Mouse (Mus musculus): ENCODE measurements around the gene Rcn3. TPM values are rescaled to one million over a fixed set of nuclear protein-coding genes. Genes with fewer than 3 reads are reported as not detected.
A peak's percentile ranks its signal among the peaks of the same experiment; 100 is the strongest.

Gene Rcn3
- total and polyA plus RNA-seq, 3 experiments = 16.0 to 43.0 TPM; not detected in 1

GRCm38 (mm10) chr7:45102940-45103585 is 11.0 kb upstream of the Rcn3 start:
- no peak for DNase-seq (ENCODE audit: low read depth, low spot score)
- Histone ChIP-seq H3K9ac (ENCODE audit: control insufficient read depth, low read depth, low read length, poor library complexity, severe bottlenecking) (no peak overlapping the region), H3K4me3 (ENCODE audit: control insufficient read depth in 1 of 2, insufficient read depth in 1 of 2, low read depth in 2 of 2, low read length in 2 of 2) (no peak overlapping the region)

GRCm38 (mm10) chr7:45102441-45102840 is 10.4 kb upstream of the Rcn3 start:
- Histone ChIP-seq H3K79me2 (ENCODE audit: control insufficient read depth, insufficient read depth, low read length, poor library complexity) (no peaks in the 10 kb centered on the region), H3K36me3 (ENCODE audit: control insufficient read depth in 1 of 2, insufficient read depth in 2 of 2, low read length in 2 of 2) (no peaks in the 10 kb centered on the region), H3K9me3 (replicated peaks; ENCODE audit: insufficient read depth, low read length) (no peaks in the 10 kb centered on the region), H3K27ac (ENCODE audit: control insufficient read depth, low read depth, low read length) (no peak overlapping the region), H3K27me3 (ENCODE audit: control insufficient read depth in 1 of 2, insufficient read depth in 2 of 2, low read length in 2 of 2) (no peaks in the 10 kb centered on the region), H3K4me3 (ENCODE audit: control insufficient read depth in 1 of 2, insufficient read depth in 1 of 2, low read depth in 2 of 2, low read length in 2 of 2) (no peak overlapping the region), H3K9ac (ENCODE audit: control insufficient read depth, low read depth, low read length, poor library complexity, severe bottlenecking) (no peak overlapping the region), H3K4me1 (ENCODE audit: control insufficient read depth in 1 of 2, insufficient read depth in 2 of 2, low read length in 2 of 2) (peaks cover 3 to 11% of the 10 kb centered on the region in 2 experiments; a peak in 3 of 4 replicates)
- no peak for TF ChIP-seq UBTF (IDR thresholded peaks at IDR 0.05; ENCODE audit: borderline replicate concordance, insufficient read depth, low read depth, low read length)
- no peak for TF ChIP-seq MAFK (IDR thresholded peaks at IDR 0.05; ENCODE audit: borderline replicate concordance, low read depth, low read length)
- TF ChIP-seq CHD1 (IDR thresholded peaks at IDR 0.05; ENCODE audit: low read depth, low read length) = no peak
- DNase-seq (ENCODE audit: low read depth, low spot score) = no peak

More at GRCm38 (mm10) chr7:45102940-45103585, 11.0 kb upstream of the Rcn3 start:
- Histone ChIP-seq H3K4me1 (ENCODE audit: control insufficient read depth in 1 of 2, insufficient read depth in 2 of 2, low read length in 2 of 2) (peaks cover 2 to 11% of the 10 kb centered on the region in 2 experiments; a peak in 3 of 4 replicates), H3K36me3 (ENCODE audit: control insufficient read depth in 1 of 2, insufficient read depth in 2 of 2, low read length in 2 of 2) (no peaks in the 10 kb centered on the region), H3K9me3 (replicated peaks; ENCODE audit: insufficient read depth, low read length) (no peaks in the 10 kb centered on the region), H3K79me2 (ENCODE audit: control insufficient read depth, insufficient read depth, low read length, poor library complexity) (no peaks in the 10 kb centered on the region), H3K27me3 (ENCODE audit: control insufficient read depth in 1 of 2, insufficient read depth in 2 of 2, low read length in 2 of 2) (no peaks in the 10 kb centered on the region), H3K27ac (ENCODE audit: control insufficient read depth, low read depth, low read length) (no peak overlapping the region)
- TF ChIP-seq GATA1 (IDR thresholded peaks at IDR 0.05; ENCODE audit: low read depth, low read length) (no peak), MYC (IDR thresholded peaks at IDR 0.05; ENCODE audit: low read depth, low read length) (no peak), USF1 (IDR thresholded peaks at IDR 0.05; ENCODE audit: low read depth, low read length) (0 out of 2 replicates have a peak, but pooled peaks have one; percentile 21)

- TF ChIP-seq MAX (IDR thresholded peaks at IDR 0.05; ENCODE audit: low read length) (no peak), MAFK (IDR thresholded peaks at IDR 0.05; ENCODE audit: borderline replicate concordance, low read depth, low read length) (no peak), MAZ (IDR thresholded peaks at IDR 0.05; ENCODE audit: low read depth, low read length) (no peak), EP300 (IDR thresholded peaks at IDR 0.05; ENCODE audit: low read depth in 1 of 2, low read length in 2 of 2) (no peak), E2F4 (IDR thresholded peaks at IDR 0.05; ENCODE audit: borderline replicate concordance, low read depth, low read length) (no peak), SIN3A (IDR thresholded peaks at IDR 0.05; ENCODE audit: low read length) (no peak)
- no peaks in the 10 kb centered on the region for H3K36me3 ChIP-seq (ENCODE audit: control insufficient read depth in 1 of 2, insufficient read depth in 2 of 2, low read length in 2 of 2)
Measured at GRCm38 (mm10) chr7:45100046-45100445, 8.0 kb upstream of the Rcn3 start.

More at GRCm38 (mm10) chr7:45100046-45100445, 8.0 kb upstream of the Rcn3 start:
- H3K4me1 ChIP-seq (ENCODE audit: control insufficient read depth in 1 of 2, insufficient read depth in 2 of 2, low read length in 2 of 2) = peaks cover 3 to 8% of the 10 kb centered on the region in 2 experiments; a peak in 3 of 4 replicates
- no peaks in the 10 kb centered on the region for H3K27me3 ChIP-seq (ENCODE audit: control insufficient read depth in 1 of 2, insufficient read depth in 2 of 2, low read length in 2 of 2)
- H3K9me3 ChIP-seq (replicated peaks; ENCODE audit: insufficient read depth, low read length) = no peaks in the 10 kb centered on the region
- DNase-seq (ENCODE audit: low read depth, low spot score) = no peak
- no peak overlapping the region for H3K9ac ChIP-seq (ENCODE audit: control insufficient read depth, low read depth, low read length, poor library complexity, severe bottlenecking)
- H3K27ac ChIP-seq (ENCODE audit: control insufficient read depth, low read depth, low read length) = no peak overlapping the region
- H3K79me2 ChIP-seq (ENCODE audit: control insufficient read depth, insufficient read depth, low read length, poor library complexity) = no peaks in the 10 kb centered on the region
- H3K4me3 ChIP-seq (ENCODE audit: control insufficient read depth in 1 of 2, insufficient read depth in 1 of 2, low read depth in 2 of 2, low read length in 2 of 2) = no peak overlapping the region

All from MEL (cell line).